Mouse (Mus musculus): ENCODE results near the gene Slc12a3. TPM values are rescaled to one million over a fixed set of nuclear protein-coding genes. Genes with fewer than 3 reads are reported as not detected.

Gene Slc12a3
- polyA plus RNA-seq, 1 experiment, result not detected

GRCm38 (mm10) chr8:94304412-94304811 is 24.6 kb upstream of the Slc12a3 start:
- Histone ChIP-seq H3K79me3 (ENCODE audit: low read depth) (no peaks in the 10 kb centered on the region), H3ac (ENCODE audit: control insufficient read depth, insufficient read length, low read depth) (no peak overlapping the region), H3K36me3 (ENCODE audit: control insufficient read depth, insufficient read depth) (peaks cover 77% of the 10 kb centered on the region), H3K4me3 (ENCODE audit: insufficient read depth, poor library complexity, severe bottlenecking) (no peak overlapping the region), H3K27me3 (ENCODE audit: control insufficient read depth, insufficient read depth, insufficient read length) (no peaks in the 10 kb centered on the region), H3K79me2 (ENCODE audit: control insufficient read depth, insufficient read depth) (no peaks in the 10 kb centered on the region)
- TF ChIP-seq USF1 (IDR thresholded peaks at IDR 0.05; ENCODE audit: low read depth), result no peak
- TF ChIP-seq MYOG (IDR thresholded peaks at IDR 0.05; ENCODE audit: control insufficient read depth, extremely low read depth, insufficient read length), result no peak
- no peak for TF ChIP-seq FOSL1 (IDR thresholded peaks at IDR 0.05; ENCODE audit: insufficient read depth, low read length, poor library complexity, severe bottlenecking)
- TF ChIP-seq MAX (IDR thresholded peaks at IDR 0.05), result no peak
- no peak for TF ChIP-seq CTCF (IDR thresholded peaks at IDR 0.05; ENCODE audit: control insufficient read depth, insufficient read depth, insufficient read length)

GRCm38 (mm10) chr8:94306989-94307513 is 21.9 kb upstream of the Slc12a3 start:
- Histone ChIP-seq H3K79me2 (ENCODE audit: control insufficient read depth, insufficient read depth) (no peaks in the 10 kb centered on the region), H3ac (ENCODE audit: control insufficient read depth, insufficient read length, low read depth) (no peak overlapping the region), H3K79me3 (ENCODE audit: low read depth) (no peaks in the 10 kb centered on the region), H3K4me3 (ENCODE audit: insufficient read depth, poor library complexity, severe bottlenecking) (no peak overlapping the region), H3K36me3 (ENCODE audit: control insufficient read depth, insufficient read depth) (peaks cover 72% of the 10 kb centered on the region), H3K27me3 (ENCODE audit: control insufficient read depth, insufficient read depth, insufficient read length) (no peaks in the 10 kb centered on the region)
- no peak for TF ChIP-seq MYOG (IDR thresholded peaks at IDR 0.05; ENCODE audit: control insufficient read depth, extremely low read depth, insufficient read length)
- no peak for TF ChIP-seq FOSL1 (IDR thresholded peaks at IDR 0.05; ENCODE audit: insufficient read depth, low read length, poor library complexity, severe bottlenecking)
- no peak for TF ChIP-seq CTCF (IDR thresholded peaks at IDR 0.05; ENCODE audit: control insufficient read depth, insufficient read depth, insufficient read length)
- no peak for TF ChIP-seq MAX (IDR thresholded peaks at IDR 0.05)
- TF ChIP-seq USF1 (IDR thresholded peaks at IDR 0.05; ENCODE audit: low read depth), result no peak
- no peak for TF ChIP-seq MYOD1 (IDR thresholded peaks at IDR 0.05; ENCODE audit: control insufficient read depth, insufficient read length, low read depth)
- no peak for TF ChIP-seq CEBPB (IDR thresholded peaks at IDR 0.05; ENCODE audit: low read depth)

- H3K79me2 ChIP-seq (ENCODE audit: control insufficient read depth, insufficient read depth), result no peaks in the 10 kb centered on the region
- TF ChIP-seq USF1 (IDR thresholded peaks at IDR 0.05; ENCODE audit: low read depth), result no peak
- no peak for TF ChIP-seq MYOG (IDR thresholded peaks at IDR 0.05; ENCODE audit: control insufficient read depth, extremely low read depth, insufficient read length)
- TF ChIP-seq CEBPB (IDR thresholded peaks at IDR 0.05; ENCODE audit: low read depth), result no peak
- TF ChIP-seq FOSL1 (IDR thresholded peaks at IDR 0.05; ENCODE audit: insufficient read depth, low read length, poor library complexity, severe bottlenecking), result no peak
- TF ChIP-seq MAX (IDR thresholded peaks at IDR 0.05), result no peak
- TF ChIP-seq CTCF (IDR thresholded peaks at IDR 0.05; ENCODE audit: control insufficient read depth, insufficient read depth, insufficient read length), result no peak
- no peak for TF ChIP-seq MYOD1 (IDR thresholded peaks at IDR 0.05; ENCODE audit: control insufficient read depth, insufficient read length, low read depth)
- H3K36me3 ChIP-seq (ENCODE audit: control insufficient read depth, insufficient read depth), result peaks cover 77% of the 10 kb centered on the region
Observed at GRCm38 (mm10) chr8:94307652-94308051, 21.3 kb upstream of the Slc12a3 start.

GRCm38 (mm10) chr8:94314069-94314468 is 14.9 kb upstream of the Slc12a3 start:
- Histone ChIP-seq H3ac (ENCODE audit: control insufficient read depth, insufficient read length, low read depth) (no peak overlapping the region), H3K27me3 (ENCODE audit: control insufficient read depth, insufficient read depth, insufficient read length) (no peaks in the 10 kb centered on the region), H3K36me3 (ENCODE audit: control insufficient read depth, insufficient read depth) (peaks cover 42% of the 10 kb centered on the region), H3K79me3 (ENCODE audit: low read depth) (no peaks in the 10 kb centered on the region), H3K4me3 (ENCODE audit: insufficient read depth, poor library complexity, severe bottlenecking) (no peak overlapping the region), H3K79me2 (ENCODE audit: control insufficient read depth, insufficient read depth) (no peaks in the 10 kb centered on the region)
- TF ChIP-seq USF1 (IDR thresholded peaks at IDR 0.05; ENCODE audit: low read depth) (no peak), MYOD1 (IDR thresholded peaks at IDR 0.05; ENCODE audit: control insufficient read depth, insufficient read length, low read depth) (no peak), MAX (IDR thresholded peaks at IDR 0.05) (no peak), CTCF (IDR thresholded peaks at IDR 0.05; ENCODE audit: control insufficient read depth, insufficient read depth, insufficient read length) (no peak), FOSL1 (IDR thresholded peaks at IDR 0.05; ENCODE audit: insufficient read depth, low read length, poor library complexity, severe bottlenecking) (no peak), CEBPB (IDR thresholded peaks at IDR 0.05; ENCODE audit: low read depth) (no peak), MYOG (IDR thresholded peaks at IDR 0.05; ENCODE audit: control insufficient read depth, extremely low read depth, insufficient read length) (no peak)

More at GRCm38 (mm10) chr8:94307652-94308051, 21.3 kb upstream of the Slc12a3 start:
- H3ac ChIP-seq (ENCODE audit: control insufficient read depth, insufficient read length, low read depth), result no peak overlapping the region
- no peaks in the 10 kb centered on the region for H3K79me3 ChIP-seq (ENCODE audit: low read depth)
- H3K4me3 ChIP-seq (ENCODE audit: insufficient read depth, poor library complexity, severe bottlenecking), result no peak overlapping the region
- H3K27me3 ChIP-seq (ENCODE audit: control insufficient read depth, insufficient read depth, insufficient read length), result no peaks in the 10 kb centered on the region

- no peaks in the 10 kb centered on the region for H3K79me2 ChIP-seq (ENCODE audit: control insufficient read depth, insufficient read depth)
- no peak overlapping the region for H3K4me3 ChIP-seq (ENCODE audit: insufficient read depth, poor library complexity, severe bottlenecking)
- no peaks in the 10 kb centered on the region for H3K79me3 ChIP-seq (ENCODE audit: low read depth)
- H3K27me3 ChIP-seq (ENCODE audit: control insufficient read depth, insufficient read depth, insufficient read length), result no peaks in the 10 kb centered on the region
- TF ChIP-seq CTCF (IDR thresholded peaks at IDR 0.05; ENCODE audit: control insufficient read depth, insufficient read depth, insufficient read length) (no peak), MAX (IDR thresholded peaks at IDR 0.05) (no peak), FOSL1 (IDR thresholded peaks at IDR 0.05; ENCODE audit: insufficient read depth, low read length, poor library complexity, severe bottlenecking) (no peak), MYOG (IDR thresholded peaks at IDR 0.05; ENCODE audit: control insufficient read depth, extremely low read depth, insufficient read length) (no peak), CEBPB (IDR thresholded peaks at IDR 0.05; ENCODE audit: low read depth) (no peak), MYOD1 (IDR thresholded peaks at IDR 0.05; ENCODE audit: control insufficient read depth, insufficient read length, low read depth) (no peak), USF1 (IDR thresholded peaks at IDR 0.05; ENCODE audit: low read depth) (no peak)
- H3K36me3 ChIP-seq (ENCODE audit: control insufficient read depth, insufficient read depth), result peaks cover 23% of the 10 kb centered on the region
- H3ac ChIP-seq (ENCODE audit: control insufficient read depth, insufficient read length, low read depth), result no peak overlapping the region
Observed at GRCm38 (mm10) chr8:94317249-94317648, 11.8 kb upstream of the Slc12a3 start.

- H3K4me3 ChIP-seq (ENCODE audit: insufficient read depth, poor library complexity, severe bottlenecking), result no peak overlapping the region
- H3K79me3 ChIP-seq (ENCODE audit: low read depth), result no peaks in the 10 kb centered on the region
- no peak for TF ChIP-seq FOSL1 (IDR thresholded peaks at IDR 0.05; ENCODE audit: insufficient read depth, low read length, poor library complexity, severe bottlenecking)
- TF ChIP-seq CEBPB (IDR thresholded peaks at IDR 0.05; ENCODE audit: low read depth), result no peak
- no peak for TF ChIP-seq MYOG (IDR thresholded peaks at IDR 0.05; ENCODE audit: control insufficient read depth, extremely low read depth, insufficient read length)
- TF ChIP-seq CTCF (IDR thresholded peaks at IDR 0.05; ENCODE audit: control insufficient read depth, insufficient read depth, insufficient read length), result no peak
- H3K27me3 ChIP-seq (ENCODE audit: control insufficient read depth, insufficient read depth, insufficient read length), result no peaks in the 10 kb centered on the region
- H3K36me3 ChIP-seq (ENCODE audit: control insufficient read depth, insufficient read depth), result peaks cover 19% of the 10 kb centered on the region
- H3K79me2 ChIP-seq (ENCODE audit: control insufficient read depth, insufficient read depth), result no peaks in the 10 kb centered on the region
- H3ac ChIP-seq (ENCODE audit: control insufficient read depth, insufficient read length, low read depth), result no peak overlapping the region
Observed at GRCm38 (mm10) chr8:94317691-94318090, 11.3 kb upstream of the Slc12a3 start.

Data from C2C12 (cell line).